Mouse (Mus musculus): ENCODE data around the gene Med9.

Med9 gene

GRCm38 (mm10) chr11:60004716-60005115 lies 56.7 kb downstream of the Med9 start:
- DNase-seq, result no peak

- DNase-seq, result no peak
Measured at GRCm38 (mm10) chr11:60005866-60006265, 57.9 kb downstream of the Med9 start.

- DNase-seq, result no peak
Measured at GRCm38 (mm10) chr11:60009451-60009850, 61.4 kb downstream of the Med9 start.

GRCm38 (mm10) chr11:60011516-60011915 lies 63.5 kb downstream of the Med9 start:
- DNase-seq, result no peak

Measured in cerebellum, adult 9-11 months (tissue).